Mouse (Mus musculus): ENCODE results near the gene Stim2. TPM values are rescaled to one million over a fixed set of nuclear protein-coding genes. Genes with fewer than 3 reads are reported as not detected.

The Stim2 gene
- total RNA-seq, 2 experiments from 2014 or later, result 168 to 172 TPM

DNA sequence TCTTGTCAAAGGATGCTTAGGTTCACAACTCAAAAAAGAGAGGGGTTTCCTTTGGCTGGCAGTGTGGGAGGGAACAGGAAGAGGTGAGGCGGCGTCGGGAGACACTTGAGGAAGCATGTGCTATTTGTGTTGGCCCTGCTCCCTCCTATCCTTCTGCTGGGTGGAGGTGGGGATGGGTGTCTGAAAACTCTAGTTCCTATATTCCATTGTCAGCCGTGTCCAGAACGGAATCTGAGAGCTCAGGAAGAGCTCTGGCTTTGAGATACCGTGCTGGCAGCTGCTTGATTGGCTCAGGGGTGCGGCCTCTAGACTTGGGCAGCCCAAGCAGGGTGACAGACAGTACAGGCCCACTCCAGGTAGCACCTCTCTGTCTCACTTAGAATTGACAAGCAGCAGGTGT lies 28.1 kb upstream of the Stim2 start:
- Histone ChIP-seq H3K4me3 (no peak overlapping the region), H3K27ac (no peak overlapping the region)
- TF ChIP-seq CTCF (conservative IDR thresholded peaks at IDR 0.05), result no peak
- DNase-seq (ENCODE audit: low spot score in 2 of 2), result no peak

DNA sequence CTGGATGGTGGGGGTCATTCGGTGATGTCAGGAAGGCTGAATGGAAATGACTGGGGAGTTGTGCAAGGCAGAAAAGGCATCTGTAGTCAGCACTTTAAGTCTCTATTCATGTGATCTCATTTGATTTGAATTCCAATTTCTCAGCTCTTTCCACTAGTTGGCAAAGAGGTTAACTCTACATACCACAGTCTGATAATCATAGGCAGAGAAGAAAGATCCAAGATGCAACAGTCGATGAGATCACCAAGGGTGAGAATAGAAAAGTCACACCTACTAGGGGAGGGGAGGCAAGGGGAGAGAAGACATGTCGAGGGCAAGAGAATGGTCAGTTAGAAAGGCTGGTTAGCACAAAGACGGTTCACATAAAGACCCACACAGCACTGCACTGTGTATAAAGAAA lies 27.1 kb upstream of the Stim2 start:
- Histone ChIP-seq H3K27ac (no peak overlapping the region), H3K4me3 (no peak overlapping the region)
- TF ChIP-seq CTCF (conservative IDR thresholded peaks at IDR 0.05), result no peak
- no peak for DNase-seq (ENCODE audit: low spot score in 2 of 2)

DNA sequence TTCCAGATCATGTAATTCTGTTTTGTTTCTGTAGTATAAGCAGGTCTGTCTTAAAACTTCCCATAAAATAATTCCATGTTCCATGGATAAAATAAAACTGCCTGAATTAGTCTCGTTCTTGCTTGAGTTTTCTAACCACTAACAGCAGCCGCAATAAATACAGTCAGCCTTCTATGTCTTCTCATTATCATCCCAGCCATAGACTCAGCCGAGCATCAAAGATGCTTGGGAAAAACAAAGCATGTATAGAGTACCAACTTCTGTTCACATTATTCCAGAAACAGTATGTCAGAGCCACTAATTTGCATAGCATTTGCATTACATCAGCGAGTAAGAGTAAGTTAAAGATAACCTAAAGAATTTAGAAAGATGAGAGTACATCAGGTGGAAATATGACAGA lies 25.4 kb upstream of the Stim2 start:
- no peak for TF ChIP-seq CTCF (conservative IDR thresholded peaks at IDR 0.05)
- no peak for DNase-seq (ENCODE audit: low spot score in 2 of 2)
- no peak overlapping the region for H3K4me3 ChIP-seq

DNA sequence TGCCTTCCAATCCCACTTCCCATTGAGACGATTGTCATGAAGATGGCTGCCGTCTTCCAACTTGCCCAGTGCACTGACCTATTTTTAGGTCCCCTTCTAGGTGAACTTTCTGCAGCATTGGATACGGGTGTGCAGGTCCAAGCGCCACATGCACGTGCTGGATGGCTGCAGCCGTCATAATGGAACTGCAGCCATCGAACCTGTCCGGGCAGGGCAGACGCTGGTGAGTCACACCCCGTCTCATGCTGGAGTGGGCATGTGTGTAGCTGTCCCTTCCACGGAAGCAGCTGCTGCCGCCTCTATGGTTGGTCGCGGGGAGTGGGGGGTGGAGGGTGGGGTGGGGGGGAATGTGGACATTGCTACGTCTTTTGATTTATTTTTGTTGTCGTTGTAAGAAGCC lies 21.8 kb upstream of the Stim2 start:
- Histone ChIP-seq H3K27ac (no peak overlapping the region), H3K4me3 (no peak overlapping the region)
- TF ChIP-seq CTCF (conservative IDR thresholded peaks at IDR 0.05), result no peak
- no peak for DNase-seq (ENCODE audit: low spot score in 2 of 2)

More for the DNA sequence above, 25.4 kb upstream of the Stim2 start:
- H3K27ac ChIP-seq, result no peak overlapping the region

DNA sequence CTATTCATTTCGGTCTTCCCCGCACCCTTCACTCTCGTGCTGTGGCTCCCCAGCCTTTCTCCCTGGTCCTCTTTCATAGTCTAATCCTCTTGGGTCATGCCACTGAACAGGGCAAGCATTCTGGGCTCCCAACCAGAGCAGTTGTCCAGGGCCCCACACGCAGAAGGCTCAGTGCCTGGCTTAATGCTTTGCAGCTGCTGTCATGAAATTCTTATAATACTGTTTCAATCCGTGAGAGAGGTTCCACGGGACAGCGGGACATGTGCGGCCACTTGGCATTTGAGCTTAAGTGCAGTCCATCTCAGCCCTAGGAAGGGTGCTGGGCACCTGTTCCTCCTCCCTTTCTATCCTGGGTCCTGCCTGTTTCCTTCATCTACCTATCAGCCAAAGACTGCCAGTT lies 21.2 kb upstream of the Stim2 start:
- no peak for DNase-seq (ENCODE audit: low spot score in 2 of 2)
- no peak overlapping the region for H3K4me3 ChIP-seq
- no peak for TF ChIP-seq CTCF (conservative IDR thresholded peaks at IDR 0.05)
- no peak overlapping the region for H3K27ac ChIP-seq

DNA sequence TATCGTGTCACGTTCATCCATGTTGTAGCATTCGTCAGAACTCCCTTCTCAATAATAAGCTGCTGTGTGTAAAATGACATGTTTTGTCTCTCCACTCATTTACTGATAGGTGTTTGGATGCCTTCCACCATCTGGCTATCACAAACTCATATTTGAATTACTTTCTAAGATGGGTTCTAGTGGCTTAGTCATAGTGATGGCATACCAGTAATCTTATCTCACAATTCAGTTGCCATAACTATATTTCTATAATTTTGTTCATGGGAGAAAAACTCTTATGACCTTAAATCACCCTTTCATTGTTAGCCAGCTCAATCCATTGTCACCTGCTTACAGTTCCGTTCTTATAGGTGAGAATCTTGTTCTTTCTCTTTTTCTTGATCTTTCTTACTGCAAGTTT lies 14.9 kb upstream of the Stim2 start:
- H3K27ac ChIP-seq, result no peak overlapping the region
- DNase-seq (ENCODE audit: low spot score in 2 of 2), result no peak
- H3K4me3 ChIP-seq, result no peak overlapping the region
- no peak for TF ChIP-seq CTCF (conservative IDR thresholded peaks at IDR 0.05)

DNA sequence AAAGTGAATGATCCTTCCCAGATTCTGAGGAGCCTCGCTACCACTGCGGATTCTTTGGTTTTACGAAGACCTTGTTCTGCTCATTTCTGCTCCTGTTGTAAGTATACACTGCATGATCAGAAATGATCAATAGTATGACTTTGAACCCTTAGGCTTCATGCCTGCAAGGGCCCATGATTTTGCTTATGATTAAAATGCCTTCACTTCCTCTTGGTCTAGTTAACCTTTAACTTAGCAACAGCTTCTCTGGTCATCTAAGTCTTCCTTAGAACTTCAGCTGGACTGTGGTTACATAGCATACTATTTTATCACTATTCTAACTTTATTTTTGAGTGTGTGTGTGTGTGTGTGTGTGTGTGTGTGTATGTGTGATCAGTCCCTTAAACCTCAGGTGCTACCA lies 12.7 kb upstream of the Stim2 start:
- DNase-seq (ENCODE audit: low spot score in 2 of 2), result no peak
- H3K4me3 ChIP-seq, result no peak overlapping the region
- no peak for TF ChIP-seq CTCF (conservative IDR thresholded peaks at IDR 0.05)
- H3K27ac ChIP-seq, result no peak overlapping the region

DNA sequence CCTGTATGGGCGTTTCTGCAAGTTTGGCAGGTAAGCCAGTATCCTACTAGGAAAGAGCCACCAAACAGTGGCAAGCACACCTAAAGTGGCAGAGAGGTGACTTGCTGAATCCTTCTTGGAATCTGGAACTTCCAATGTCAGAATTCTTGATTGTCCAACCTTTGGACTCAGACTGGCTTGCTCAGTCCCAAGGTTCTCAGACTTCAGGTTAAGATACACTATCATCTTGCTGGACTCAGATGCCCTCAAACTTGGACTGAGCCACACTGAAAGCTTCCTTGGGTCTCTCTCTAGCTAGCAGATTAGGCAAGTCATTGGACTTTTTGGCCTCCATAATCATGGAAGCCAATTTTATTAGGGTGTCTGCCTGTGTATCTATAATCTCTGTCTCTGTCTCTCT lies 10.8 kb upstream of the Stim2 start:
- no peak for TF ChIP-seq CTCF (conservative IDR thresholded peaks at IDR 0.05)
- no peak for DNase-seq (ENCODE audit: low spot score in 2 of 2)
- Histone ChIP-seq H3K27ac (no peak overlapping the region), H3K4me3 (no peak overlapping the region)

DNA sequence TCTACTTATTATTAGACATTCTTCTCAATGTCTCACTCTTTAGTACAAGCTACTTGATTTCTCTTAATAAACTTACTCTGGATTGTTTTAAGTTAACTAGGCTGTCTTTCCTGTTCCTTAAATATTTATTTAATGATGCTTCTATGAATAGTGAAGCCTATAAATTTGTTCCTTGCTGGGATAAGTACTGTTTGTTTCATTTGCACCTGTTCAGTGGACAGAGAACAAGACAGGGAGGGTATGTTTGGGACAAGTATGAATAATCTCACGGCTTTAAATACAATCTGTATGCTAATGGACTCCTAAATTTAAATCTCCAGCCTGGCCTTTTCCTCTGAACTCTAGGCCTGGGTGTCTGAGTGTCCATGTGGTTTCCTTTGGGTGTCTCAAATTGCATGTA lies 10.2 kb upstream of the Stim2 start:
- Histone ChIP-seq H3K27ac (no peak overlapping the region), H3K4me3 (no peak overlapping the region)
- no peak for DNase-seq (ENCODE audit: low spot score in 2 of 2)
- TF ChIP-seq CTCF (conservative IDR thresholded peaks at IDR 0.05), result no peak

DNA sequence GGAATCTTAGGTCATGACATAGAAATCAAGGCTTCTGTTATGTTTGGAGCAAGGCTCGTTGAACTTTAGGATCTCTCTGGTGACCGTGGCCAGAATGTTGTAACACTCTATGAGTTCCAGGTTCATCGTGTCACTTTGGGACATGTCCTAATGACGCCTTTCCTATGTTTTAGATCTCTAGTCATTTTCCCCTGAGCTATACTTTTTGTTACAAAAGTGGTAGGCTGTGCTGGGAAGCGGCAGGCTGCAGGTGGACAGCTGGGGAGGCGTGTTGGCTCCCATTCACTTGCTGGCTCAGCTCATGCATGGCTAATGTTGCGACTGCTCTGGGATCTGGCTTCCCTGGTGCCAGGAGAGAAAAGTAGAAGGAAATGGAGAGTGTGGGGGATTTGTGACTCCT lies 5.7 kb upstream of the Stim2 start:
- H3K27ac ChIP-seq, result no peak overlapping the region
- no peak overlapping the region for H3K4me3 ChIP-seq
- DNase-seq (ENCODE audit: low spot score in 2 of 2), result peak; percentile 71 to 82
- no peak for TF ChIP-seq CTCF (conservative IDR thresholded peaks at IDR 0.05)

DNA sequence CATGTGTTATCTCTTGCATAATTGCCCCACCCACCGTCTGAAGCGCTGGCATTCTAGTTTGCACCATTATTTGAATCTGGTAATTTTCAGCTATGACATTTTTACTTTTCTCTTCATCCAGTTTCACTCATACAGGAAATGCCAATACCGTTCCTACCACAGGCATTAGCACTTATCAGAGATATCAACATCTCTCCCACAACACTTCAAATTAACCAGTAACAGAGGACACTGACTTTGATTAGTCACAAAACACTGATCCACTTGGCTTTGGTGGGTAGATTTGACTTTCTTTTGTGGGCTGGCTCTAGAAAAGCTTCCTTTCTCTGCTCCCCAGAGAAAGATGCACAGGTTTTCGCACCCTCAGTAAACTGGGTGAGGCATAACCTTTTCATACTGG lies 3.7 kb upstream of the Stim2 start:
- Histone ChIP-seq H3K4me3 (no peak overlapping the region), H3K27ac (no peak overlapping the region)
- no peak for DNase-seq (ENCODE audit: low spot score in 2 of 2)
- no peak for TF ChIP-seq CTCF (conservative IDR thresholded peaks at IDR 0.05)

DNA sequence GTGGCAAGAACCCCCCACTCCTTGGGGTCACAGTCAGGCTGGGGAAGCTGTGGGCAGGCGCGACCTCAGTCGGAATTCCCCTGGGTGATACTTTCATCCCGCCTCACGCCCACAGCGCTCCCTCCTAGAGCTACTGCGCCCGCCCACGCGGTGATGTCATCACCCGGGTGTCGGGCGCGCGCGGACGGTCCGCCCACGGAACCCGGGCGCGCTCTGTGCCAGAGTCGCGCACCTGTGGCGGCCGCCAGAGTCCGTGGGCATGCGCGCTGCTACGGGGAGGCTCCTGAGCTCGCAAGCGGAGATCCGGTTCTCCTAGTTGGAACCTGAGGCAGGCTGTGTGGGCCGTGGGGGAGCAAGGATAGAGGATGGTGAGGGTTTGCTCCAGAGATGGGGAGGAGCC lies 3.0 kb upstream of the Stim2 start:
- peak; percentile 74 to 76 for DNase-seq (ENCODE audit: low spot score in 2 of 2)
- no peak for TF ChIP-seq CTCF (conservative IDR thresholded peaks at IDR 0.05)
- H3K4me3 ChIP-seq, result peak overlapping the region; percentile 61
- peak overlapping the region; percentile 84 for H3K27ac ChIP-seq

DNA sequence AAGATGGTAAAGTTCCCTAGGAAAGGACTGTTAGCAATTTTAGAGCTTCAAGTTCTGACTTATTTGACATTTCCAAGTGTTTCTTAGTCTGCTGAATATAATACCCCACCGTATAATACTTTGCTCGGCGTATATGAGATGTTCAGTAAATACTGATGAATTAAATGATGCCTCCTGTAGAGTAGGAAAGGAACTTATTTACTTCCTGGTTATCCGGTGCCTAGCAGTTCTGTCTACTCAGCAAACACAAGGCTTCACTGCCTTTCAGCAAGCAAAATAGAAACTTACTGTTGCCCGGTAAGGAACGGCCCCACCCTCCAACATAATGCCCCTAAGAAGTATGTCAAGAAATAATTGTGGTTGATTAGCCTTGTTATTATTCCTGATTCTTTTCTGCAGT lies 1.5 kb upstream of the Stim2 start:
- H3K4me3 ChIP-seq, result no peak overlapping the region
- TF ChIP-seq CTCF (conservative IDR thresholded peaks at IDR 0.05), result no peak
- no peak overlapping the region for H3K27ac ChIP-seq
- DNase-seq (ENCODE audit: low spot score in 2 of 2), result no peak

DNA sequence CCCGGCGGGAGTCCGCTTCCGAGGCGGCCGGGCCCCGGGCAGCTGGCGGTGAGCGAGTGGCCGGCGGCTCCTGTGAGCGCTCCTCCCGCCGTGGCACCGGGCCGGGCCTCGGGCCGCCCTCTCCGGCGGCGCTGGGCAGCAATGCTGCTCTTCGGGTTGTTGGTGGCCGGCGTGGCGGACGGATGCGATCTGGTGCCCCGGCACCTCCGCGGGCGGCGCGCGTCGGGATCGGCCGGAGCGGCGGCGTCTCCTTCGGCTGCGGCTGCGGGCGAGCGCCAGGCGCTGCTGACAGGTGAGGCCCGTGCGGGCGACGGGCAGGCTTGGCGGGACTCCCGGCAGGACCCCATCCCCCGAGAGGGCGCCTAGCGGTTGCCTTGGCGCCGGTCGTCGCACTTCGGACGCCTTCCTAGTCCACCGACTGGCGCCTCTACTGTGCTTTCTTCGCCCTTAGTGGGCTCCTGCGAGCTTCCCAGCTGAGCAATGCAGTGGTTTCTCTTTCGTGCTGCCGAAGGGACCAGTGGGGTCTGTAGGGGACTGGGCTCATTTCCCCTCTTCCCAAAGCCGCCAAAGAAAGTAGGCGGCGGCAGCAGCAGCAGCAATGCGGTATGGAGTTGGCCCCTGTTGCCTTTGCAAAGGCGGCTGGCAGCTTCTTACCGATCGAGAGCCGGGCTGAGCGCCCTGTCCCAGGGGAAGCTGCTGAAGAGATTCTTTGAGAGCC lies 603 bp downstream of the Stim2 start:
- H3K27ac ChIP-seq, result peak overlapping the region; percentile 92
- TF ChIP-seq CTCF (conservative IDR thresholded peaks at IDR 0.05), result no peak; the same call in 1 of the 2 replicates
- DNase-seq (ENCODE audit: low spot score in 2 of 2), result peak; percentile 25 to 48
- peak overlapping the region; percentile 94 for H3K4me3 ChIP-seq

DNA sequence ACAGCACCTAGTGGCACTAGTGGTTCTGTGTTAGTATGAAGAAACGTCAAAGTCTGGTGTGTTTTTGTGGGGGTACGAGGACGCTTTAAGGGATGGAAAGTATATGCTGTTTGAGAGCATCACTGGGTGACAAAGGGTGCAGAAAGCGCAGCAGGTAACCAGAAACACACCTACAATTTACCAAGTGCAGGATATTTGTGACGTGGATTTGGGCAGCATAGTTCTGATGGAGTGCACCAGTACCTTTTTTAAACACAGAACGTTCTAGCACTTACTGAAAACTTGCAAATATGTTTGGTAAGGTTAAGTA lies 1.1 kb downstream of the Stim2 start:
- Histone ChIP-seq H3K4me3 (peak overlapping the region; percentile 94), H3K27ac (peak overlapping the region; percentile 92)
- TF ChIP-seq CTCF (conservative IDR thresholded peaks at IDR 0.05), result peak; percentile 52; the same call in 1 of the 2 replicates
- no peak for DNase-seq (ENCODE audit: low spot score in 2 of 2)
